Mouse (Mus musculus): ENCODE results near the gene Ano10. TPM values are rescaled to one million over a fixed set of nuclear protein-coding genes. Genes with fewer than 3 reads are reported as not detected.

Gene Ano10
- polyA plus RNA-seq, 1 experiment from 2014 or later: 38.8 TPM

DNA sequence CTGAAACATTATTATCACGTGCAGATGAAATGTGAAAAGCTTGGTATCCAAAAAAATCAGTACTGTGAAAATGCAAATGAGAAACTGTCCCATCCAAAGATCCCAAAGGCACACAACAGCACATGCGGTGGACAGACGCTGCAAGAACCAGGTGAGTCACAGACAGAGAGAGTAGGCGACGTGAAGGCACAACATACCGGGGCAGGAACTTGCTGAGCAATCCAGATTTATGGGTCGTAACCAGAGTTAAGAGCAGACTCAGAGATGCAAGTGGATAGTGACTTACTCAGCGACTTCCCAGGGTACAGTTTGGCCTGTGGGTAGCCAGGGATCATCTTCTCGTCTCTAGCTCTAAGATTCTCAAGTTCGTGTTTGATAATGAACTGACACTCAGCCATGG is 23.3 kb downstream of the Ano10 start:
- no peak overlapping the region for H3K4me3 ChIP-seq (replicated peaks)
- H3K36me3 ChIP-seq: peaks cover 28% of the 10 kb centered on the region; the same call in 1 of the 2 replicates
- H3K9ac ChIP-seq: no peak overlapping the region
- WGBS: 87% methylated on average over 10 of the region's 10 CpGs
- no peaks in the 10 kb centered on the region for H3K9me3 ChIP-seq (replicated peaks)
- H3K4me1 ChIP-seq: no peaks in the 10 kb centered on the region
- H3K27me3 ChIP-seq: no peaks in the 10 kb centered on the region
- ATAC-seq (ENCODE audit: insufficient number of reproducible peaks, low FRiP score, low TSS enrichment, low read depth): no peak
- H3K27ac ChIP-seq (replicated peaks): no peak overlapping the region
- H3K4me2 ChIP-seq (replicated peaks): no peak overlapping the region

GRCm38 (mm10) chr9:122269256-122270041 is 24.8 kb downstream of the Ano10 start:
- no peak overlapping the region for H3K9ac ChIP-seq
- H3K4me2 ChIP-seq (replicated peaks): no peak overlapping the region
- WGBS: 88% methylated on average over 3 of the region's 3 CpGs
- peaks cover 33% of the 10 kb centered on the region; the same call in 1 of the 2 replicates for H3K36me3 ChIP-seq
- no peaks in the 10 kb centered on the region for H3K9me3 ChIP-seq (replicated peaks)
- ATAC-seq (ENCODE audit: insufficient number of reproducible peaks, low FRiP score, low TSS enrichment, low read depth): no peak
- H3K4me3 ChIP-seq (replicated peaks): no peak overlapping the region
- no peaks in the 10 kb centered on the region for H3K4me1 ChIP-seq
- H3K27me3 ChIP-seq: no peaks in the 10 kb centered on the region
- H3K27ac ChIP-seq (replicated peaks): no peak overlapping the region

GRCm38 (mm10) chr9:122265526-122266210 is 28.6 kb downstream of the Ano10 start:
- Histone ChIP-seq H3K4me2 (replicated peaks) (no peak overlapping the region), H3K27ac (replicated peaks) (no peak overlapping the region), H3K36me3 (peaks cover 25% of the 10 kb centered on the region; the same call in 1 of the 2 replicates), H3K27me3 (no peaks in the 10 kb centered on the region), H3K4me3 (replicated peaks) (no peak overlapping the region), H3K9me3 (replicated peaks) (no peaks in the 10 kb centered on the region), H3K9ac (no peak overlapping the region), H3K4me1 (no peaks in the 10 kb centered on the region)
- no peak for ATAC-seq (ENCODE audit: insufficient number of reproducible peaks, low FRiP score, low TSS enrichment, low read depth)
- 81% methylated on average over 10 of the region's 10 CpGs for WGBS

DNA sequence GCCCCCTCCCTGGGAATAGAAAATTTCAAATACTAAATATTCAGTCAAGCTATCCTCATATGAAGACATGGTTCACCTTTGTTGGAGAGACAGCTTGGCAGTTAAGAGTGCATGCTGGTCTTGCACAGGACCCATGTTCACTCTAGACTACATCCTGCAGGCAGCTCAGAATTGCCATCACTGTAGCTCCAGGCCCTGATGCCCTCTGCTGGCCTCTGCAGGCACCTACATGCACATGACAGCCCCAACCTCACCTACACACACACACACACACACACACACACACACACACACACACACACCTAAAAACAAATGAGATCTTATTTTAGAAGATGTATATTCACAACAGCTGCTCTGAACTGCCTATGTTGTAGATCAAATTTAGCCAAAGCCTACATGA is 31.1 kb downstream of the Ano10 start:
- H3K27ac ChIP-seq (replicated peaks): no peak overlapping the region
- no peak overlapping the region for H3K9ac ChIP-seq
- no peaks in the 10 kb centered on the region for H3K9me3 ChIP-seq (replicated peaks)
- H3K27me3 ChIP-seq: no peaks in the 10 kb centered on the region
- no peak overlapping the region for H3K4me3 ChIP-seq (replicated peaks)
- no peaks in the 10 kb centered on the region for H3K4me1 ChIP-seq
- no peak for ATAC-seq (ENCODE audit: insufficient number of reproducible peaks, low FRiP score, low TSS enrichment, low read depth)
- peaks cover 37% of the 10 kb centered on the region; the same call in 1 of the 2 replicates for H3K36me3 ChIP-seq
- no peak overlapping the region for H3K4me2 ChIP-seq (replicated peaks)

GRCm38 (mm10) chr9:122254386-122254785 is 39.8 kb downstream of the Ano10 start:
- Histone ChIP-seq H3K36me3 (peaks cover 40% of the 10 kb centered on the region), H3K27me3 (no peaks in the 10 kb centered on the region), H3K9ac (no peak overlapping the region), H3K4me3 (replicated peaks) (no peak overlapping the region), H3K27ac (replicated peaks) (no peak overlapping the region), H3K9me3 (replicated peaks) (no peaks in the 10 kb centered on the region), H3K4me1 (0 out of 2 replicates have a peak, but pooled peaks cover 4% of the 10 kb centered on the region), H3K4me2 (replicated peaks) (no peak overlapping the region)
- ATAC-seq (ENCODE audit: insufficient number of reproducible peaks, low FRiP score, low TSS enrichment, low read depth): no peak
- WGBS: 91% methylated on average over 3 of the region's 3 CpGs

GRCm38 (mm10) chr9:122252113-122252512 is 42.1 kb downstream of the Ano10 start:
- no peaks in the 10 kb centered on the region for H3K9me3 ChIP-seq (replicated peaks)
- WGBS: 88% methylated on average over 1 of the region's 1 CpGs
- peaks cover 11% of the 10 kb centered on the region; the same call in 1 of the 2 replicates for H3K4me1 ChIP-seq
- H3K27me3 ChIP-seq: no peaks in the 10 kb centered on the region
- no peak overlapping the region for H3K4me3 ChIP-seq (replicated peaks)
- H3K36me3 ChIP-seq: peaks cover 31% of the 10 kb centered on the region
- H3K9ac ChIP-seq: no peak overlapping the region
- H3K4me2 ChIP-seq (replicated peaks): no peak overlapping the region
- H3K27ac ChIP-seq (replicated peaks): no peak overlapping the region
- ATAC-seq (ENCODE audit: insufficient number of reproducible peaks, low FRiP score, low TSS enrichment, low read depth): no peak

- Histone ChIP-seq H3K36me3 (peaks cover 31% of the 10 kb centered on the region), H3K27ac (replicated peaks) (no peak overlapping the region), H3K27me3 (no peaks in the 10 kb centered on the region), H3K9ac (no peak overlapping the region), H3K4me2 (replicated peaks) (no peak overlapping the region), H3K9me3 (replicated peaks) (no peaks in the 10 kb centered on the region), H3K4me3 (replicated peaks) (no peak overlapping the region), H3K4me1 (peaks cover 11% of the 10 kb centered on the region; the same call in 1 of the 2 replicates)
- ATAC-seq (ENCODE audit: insufficient number of reproducible peaks, low FRiP score, low TSS enrichment, low read depth): no peak
- WGBS: 38% methylated on average over 8 of the region's 8 CpGs
Measured at GRCm38 (mm10) chr9:122248168-122248567, 46.1 kb downstream of the Ano10 start.

DNA sequence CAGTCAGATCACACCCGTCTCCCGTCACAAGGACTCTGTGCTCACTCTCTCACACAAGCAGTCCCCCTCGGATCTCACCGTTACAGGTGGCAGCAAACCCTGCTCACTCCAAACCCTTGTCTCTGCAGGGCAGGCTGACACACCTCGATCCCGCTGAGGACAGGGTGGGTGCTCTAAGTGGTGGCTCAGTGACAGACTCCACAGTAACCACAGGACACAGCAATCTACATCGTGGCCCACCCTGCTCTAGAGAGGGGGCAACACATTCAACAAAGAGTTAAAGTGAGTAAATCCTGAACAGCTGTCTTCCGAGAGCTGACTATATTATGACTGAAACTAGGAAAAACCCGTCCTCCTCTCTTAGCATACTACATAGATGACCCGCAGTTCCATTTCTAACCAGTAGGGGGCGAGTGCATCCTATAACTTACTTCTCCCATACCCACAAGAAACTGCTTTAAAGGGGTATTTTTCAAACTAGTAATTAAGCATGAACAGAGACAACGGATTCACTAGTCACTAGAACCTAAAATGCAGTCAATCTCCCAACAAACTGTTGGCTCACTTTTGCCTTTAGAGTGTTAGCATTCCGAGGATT is 46.7 kb downstream of the Ano10 start:
- ATAC-seq (ENCODE audit: insufficient number of reproducible peaks, low FRiP score, low TSS enrichment, low read depth): no peak
- no peaks in the 10 kb centered on the region for H3K9me3 ChIP-seq (replicated peaks)
- H3K4me3 ChIP-seq (replicated peaks): no peak overlapping the region
- H3K4me1 ChIP-seq: peaks cover 16% of the 10 kb centered on the region; the same call in 1 of the 2 replicates
- H3K27me3 ChIP-seq: no peaks in the 10 kb centered on the region
- WGBS: 42% methylated on average over 13 of the region's 13 CpGs
- no peak overlapping the region for H3K4me2 ChIP-seq (replicated peaks)
- H3K36me3 ChIP-seq: peaks cover 27% of the 10 kb centered on the region
- no peak overlapping the region for H3K27ac ChIP-seq (replicated peaks)
- H3K9ac ChIP-seq: no peak overlapping the region

DNA sequence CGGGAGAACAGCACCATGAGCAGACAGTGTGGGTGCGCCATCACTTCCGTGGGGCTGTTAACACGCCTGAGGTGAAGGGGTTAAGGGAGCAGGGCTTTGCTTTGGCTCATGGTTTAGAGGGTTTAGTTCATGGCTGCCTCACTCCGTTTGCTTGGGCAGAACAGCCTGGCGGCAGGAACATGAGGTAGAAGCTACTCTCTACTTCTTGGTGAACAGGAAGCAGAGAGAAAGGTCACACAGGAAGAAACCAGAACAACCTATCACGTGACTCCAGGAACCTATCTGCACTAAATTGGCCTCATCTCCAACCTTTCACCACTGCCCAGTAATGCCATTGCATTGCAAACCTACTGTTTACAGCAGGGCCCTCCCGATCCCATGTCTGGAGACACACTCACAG is 48.3 kb downstream of the Ano10 start:
- no peak for ATAC-seq (ENCODE audit: insufficient number of reproducible peaks, low FRiP score, low TSS enrichment, low read depth)
- H3K27ac ChIP-seq (replicated peaks): no peak overlapping the region
- H3K9ac ChIP-seq: no peak overlapping the region
- H3K27me3 ChIP-seq: no peaks in the 10 kb centered on the region
- WGBS: 86% methylated on average over 8 of the region's 8 CpGs
- H3K4me3 ChIP-seq (replicated peaks): no peak overlapping the region
- peaks cover 17% of the 10 kb centered on the region for H3K36me3 ChIP-seq
- H3K9me3 ChIP-seq (replicated peaks): no peaks in the 10 kb centered on the region
- peaks cover 18% of the 10 kb centered on the region; the same call in 1 of the 2 replicates for H3K4me1 ChIP-seq
- no peak overlapping the region for H3K4me2 ChIP-seq (replicated peaks)

GRCm38 (mm10) chr9:122245471-122245870 is 48.8 kb downstream of the Ano10 start:
- no peak overlapping the region for H3K27ac ChIP-seq (replicated peaks)
- peaks cover 15% of the 10 kb centered on the region for H3K36me3 ChIP-seq
- no peaks in the 10 kb centered on the region for H3K27me3 ChIP-seq
- H3K9me3 ChIP-seq (replicated peaks): no peaks in the 10 kb centered on the region
- WGBS: 72% methylated on average over 4 of the region's 4 CpGs
- no peak for ATAC-seq (ENCODE audit: insufficient number of reproducible peaks, low FRiP score, low TSS enrichment, low read depth)
- H3K4me1 ChIP-seq: peaks cover 18% of the 10 kb centered on the region; the same call in 1 of the 2 replicates
- H3K4me3 ChIP-seq (replicated peaks): no peak overlapping the region
- H3K4me2 ChIP-seq (replicated peaks): no peak overlapping the region
- no peak overlapping the region for H3K9ac ChIP-seq

- no peak for ATAC-seq (ENCODE audit: insufficient number of reproducible peaks, low FRiP score, low TSS enrichment, low read depth)
- 38% methylated on average over 2 of the region's 2 CpGs for WGBS
Measured at GRCm38 (mm10) chr9:122244800-122245165, 49.4 kb downstream of the Ano10 start.

More at GRCm38 (mm10) chr9:122244800-122245165, 49.4 kb downstream of the Ano10 start:
- Histone ChIP-seq H3K4me1 (peaks cover 18% of the 10 kb centered on the region; the same call in 1 of the 2 replicates), H3K9ac (no peak overlapping the region), H3K36me3 (peaks cover 9% of the 10 kb centered on the region; the same call in 1 of the 2 replicates), H3K27me3 (no peaks in the 10 kb centered on the region), H3K9me3 (replicated peaks) (no peaks in the 10 kb centered on the region), H3K27ac (replicated peaks) (no peak overlapping the region), H3K4me3 (replicated peaks) (no peak overlapping the region), H3K4me2 (replicated peaks) (no peak overlapping the region)
